ENCODE assay signal across 10 mouse cellular contexts in genomic region chr12:31905696-31906551, GRCm38 (mm10). TPM values are rescaled to one million over a fixed set of nuclear protein-coding genes. Genes with fewer than 3 reads are reported as not detected.
DNase-seq lines count a peak whose midpoint lies in the region; ATAC-seq and TF ChIP-seq lines count a peak whose summit lies in the region.
"Had no signal": no experiment of that assay in that cellular context is flagged by ENCODE, and none has a peak within 500 bp of the region (broad histone marks: within the 10 kb centered on the region; RNA-seq: fewer than 3 reads in every experiment).

No protein-coding gene starts in this region.

- no peaks in the 10 kb centered on the region for H3K27me3 ChIP-seq in hindbrain, embryonic 12.5 days
- H3K27me3 ChIP-seq in midbrain, postnatal 0 days (ENCODE audit: insufficient read depth, low read length) = no peaks in the 10 kb centered on the region
- H3K27me3 ChIP-seq: CH12.LX had no signal

- WGBS in hindbrain, embryonic 12.5 days = 34% methylated on average over 6 of the region's 6 CpGs
- 20% methylated on average over 6 of the region's 6 CpGs for WGBS in midbrain, postnatal 0 days

- peak overlapping the region; percentile 78 for H3K27ac ChIP-seq in left cerebral cortex, adult 2 months
- H3K27ac ChIP-seq in hindbrain, embryonic 12.5 days = peak overlapping the region; percentile 80
- peak overlapping the region; percentile 74 for H3K27ac ChIP-seq in midbrain, postnatal 0 days (ENCODE audit: low read depth, low read length)

- H3K9ac ChIP-seq in hindbrain, embryonic 12.5 days = peak overlapping the region; percentile 18; the same call in 1 of the 2 replicates
- H3K9ac ChIP-seq in midbrain, postnatal 0 days (replicated peaks; ENCODE audit: low read length, poor library complexity, severe bottlenecking) = no peak overlapping the region

- ATAC-seq in hindbrain, embryonic 12.5 days (ENCODE audit: low FRiP score) = peak; percentile 90
- ATAC-seq in midbrain, postnatal 0 days (ENCODE audit: low FRiP score) = peak; percentile 89
- ATAC-seq in inflammation-experienced regulatory T-cells, adult 6 months = no peak

- no peaks in the 10 kb centered on the region for H3K36me3 ChIP-seq in hindbrain, embryonic 12.5 days
- H3K36me3 ChIP-seq in midbrain, postnatal 0 days (ENCODE audit: insufficient read depth, low read length) = no peaks in the 10 kb centered on the region

- intact Hi-C loops in left cerebral cortex, adult 2 months (cut with DNase I) = no loop called here

- peaks cover 12% of the 10 kb centered on the region for H3K4me1 ChIP-seq in hindbrain, embryonic 12.5 days
- H3K4me1 ChIP-seq in midbrain, postnatal 0 days (ENCODE audit: insufficient read depth, low read length) = 0 out of 2 replicates have a peak, but pooled peaks cover 2% of the 10 kb centered on the region

- H3K4me2 ChIP-seq in hindbrain, embryonic 12.5 days (replicated peaks) = no peak overlapping the region
- no peak overlapping the region for H3K4me2 ChIP-seq in midbrain, postnatal 0 days (ENCODE audit: low read depth, low read length, poor library complexity, severe bottlenecking)

- H3K9me3 ChIP-seq in hindbrain, embryonic 12.5 days (replicated peaks) = no peaks in the 10 kb centered on the region
- no peaks in the 10 kb centered on the region for H3K9me3 ChIP-seq in midbrain, postnatal 0 days (ENCODE audit: low read length)

- TF ChIP-seq CTCF in left cerebral cortex, adult 2 months (IDR thresholded peaks at IDR 0.05) = no peak; the same call in 1 of the 2 replicates
- TF ChIP-seq CTCF in midbrain, postnatal 0 days (IDR thresholded peaks at IDR 0.05) = peak; percentile 28

- DNase-seq in left cerebral cortex, adult 2 months (ENCODE audit: extremely low spot score in 1 of 2, low spot score in 2 of 2) = no peak
- DNase-seq in left cerebral cortex, adult 8-10 months (ENCODE audit: low spot score in 2 of 2) = no peak
- DNase-seq in cerebellum, postnatal 10 days = peak; percentile 80 to 89
- peak; percentile 84 for DNase-seq in midbrain, postnatal 0 days (ENCODE audit: low spot score)
- no peak for DNase-seq in urinary bladder, postnatal 36 days (ENCODE audit: low spot score in 2 of 2)
- DNase-seq in gastrocnemius, adult 8-10 months (ENCODE audit: low spot score in 2 of 2) = no peak
- DNase-seq: kidney, adult 2 months had no signal

- H3K4me3 ChIP-seq in left cerebral cortex, adult 2 months = no peak overlapping the region
- no peak overlapping the region for H3K4me3 ChIP-seq in hindbrain, embryonic 12.5 days
- H3K4me3 ChIP-seq in midbrain, postnatal 0 days (ENCODE audit: low read depth, low read length) = no peak overlapping the region

RNA-seq across cellular contexts. Expression of gene Hbp1, which starts 44.4 kb away (rescaled TPM):
- 10 to 100 TPM; 21.4 to 22.1 TPM for total RNA-seq in left cerebral cortex, adult 2 months (2021)
- total RNA-seq in left cerebral cortex, adult 8-10 months (2022) = 10 to 100 TPM; 23.4 to 28.4 (median 27.0) TPM
- 94.7 and 95.6 TPM in 2 replicates for polyA plus RNA-seq in hindbrain, embryonic 12.5 days (2016; fragmentation: Nextera tagmentation; extraction: Ambion mirVana)
- 34.4 and 39.8 TPM in 2 replicates for total RNA-seq in midbrain, postnatal 0 days (2014; rRNA removed)
- 25.4 and 25.6 TPM in 2 replicates for polyA plus RNA-seq in midbrain, postnatal 0 days (2015; fragmentation: Nextera tagmentation; extraction: Ambion mirVana)
- polyA plus RNA-seq in inflammation-experienced regulatory T-cells, adult 6 months (2017; shearing (Covaris generic)) = 100 to 1,000 TPM in 2 of 3 experiments, 10 to 100 TPM in 1; 90.3 to 147 (median 141) TPM
- 10 to 100 TPM; 65.3 to 78.0 (median 69.0) TPM for total RNA-seq in gastrocnemius, adult 8-10 months (2022)

Comparison
In these comparisons a context has a peak if more than half of its experiments do, and no peak if none do; other contexts are left out.
1. DNase-seq: peak in cerebellum, postnatal 10 days (2 of 2) and midbrain, postnatal 0 days (single experiment); none in left cerebral cortex, adult 2 months (0 of 2), left cerebral cortex, adult 8-10 months (0 of 2), urinary bladder, postnatal 36 days (0 of 2) and gastrocnemius, adult 8-10 months (0 of 2).
2. Peak in every context shown above with its lines, with median percentiles within 50 percentile points of each other: H3K27ac ChIP-seq.